9 mouse cellular contexts compared by ENCODE assay signal in genomic region chr10:116893753-116894152, GRCm38 (mm10). TPM values are rescaled to one million over a fixed set of nuclear protein-coding genes. Genes with fewer than 3 reads are reported as not detected.
A peak's percentile ranks its signal among the peaks of the same experiment; 100 is the strongest.
DNase-seq lines count a peak whose midpoint lies in the region; ATAC-seq and TF ChIP-seq lines count a peak whose summit lies in the region.
"Had no signal": no experiment of that assay in that cellular context is flagged by ENCODE, and none has a peak within 500 bp of the region (broad histone marks: within the 10 kb centered on the region; RNA-seq: fewer than 3 reads in every experiment).

No protein-coding gene starts in this region.

- no peaks in the 10 kb centered on the region for H3K36me3 ChIP-seq in embryonic facial prominence, embryonic 14.5 days (ENCODE audit: control insufficient read depth, insufficient read depth, low read length)
- no peaks in the 10 kb centered on the region for H3K36me3 ChIP-seq in forebrain, embryonic 13.5 days (ENCODE audit: poor library complexity, severe bottlenecking)
- H3K36me3 ChIP-seq: embryonic facial prominence, embryonic 13.5 days had no signal

- no peak overlapping the region for H3K27ac ChIP-seq in bone marrow macrophage, adult 2 months (ENCODE audit: insufficient read depth, low read depth, low read length)
- H3K27ac ChIP-seq in embryonic facial prominence, embryonic 14.5 days (replicated peaks; ENCODE audit: low read depth, low read length), result no peak overlapping the region
- H3K27ac ChIP-seq in forebrain, embryonic 13.5 days, result no peak overlapping the region
- H3K27ac ChIP-seq: embryonic facial prominence, embryonic 13.5 days had no signal

- H3K4me1 ChIP-seq in bone marrow macrophage, adult 2 months (ENCODE audit: control insufficient read depth, insufficient read depth, low read length), result no peaks in the 10 kb centered on the region; the same call in 1 of the 2 replicates
- no peaks in the 10 kb centered on the region; the same call in 1 of the 2 replicates for H3K4me1 ChIP-seq in embryonic facial prominence, embryonic 14.5 days (ENCODE audit: control insufficient read depth, insufficient read depth, low read length)
- no peaks in the 10 kb centered on the region for H3K4me1 ChIP-seq in forebrain, embryonic 13.5 days

- no peak overlapping the region for H3K9ac ChIP-seq in embryonic facial prominence, embryonic 14.5 days (ENCODE audit: low read depth, low read length)
- H3K9ac ChIP-seq in forebrain, embryonic 13.5 days, result no peak overlapping the region
- H3K9ac ChIP-seq: embryonic facial prominence, embryonic 13.5 days had no signal

- H3K27me3 ChIP-seq in embryonic facial prominence, embryonic 14.5 days (replicated peaks; ENCODE audit: control insufficient read depth, insufficient read depth, low read length), result no peaks in the 10 kb centered on the region
- no peaks in the 10 kb centered on the region for H3K27me3 ChIP-seq in forebrain, embryonic 13.5 days
- H3K27me3 ChIP-seq: embryonic facial prominence, embryonic 13.5 days had no signal

- H3K4me2 ChIP-seq in embryonic facial prominence, embryonic 14.5 days (ENCODE audit: low read depth, low read length), result no peak overlapping the region
- H3K4me2 ChIP-seq in forebrain, embryonic 13.5 days, result no peak overlapping the region
- H3K4me2 ChIP-seq: embryonic facial prominence, embryonic 13.5 days had no signal

- no peak overlapping the region for H3K4me3 ChIP-seq in bone marrow macrophage, adult 2 months (ENCODE audit: insufficient read depth, low read length)
- H3K4me3 ChIP-seq in embryonic facial prominence, embryonic 14.5 days (ENCODE audit: low read depth, low read length), result no peak overlapping the region
- no peak overlapping the region for H3K4me3 ChIP-seq in forebrain, embryonic 13.5 days
- H3K4me3 ChIP-seq: embryonic facial prominence, embryonic 13.5 days had no signal

- DNase-seq in left cerebral cortex, adult 11 months (ENCODE audit: low spot score), result peak; percentile 15
- no peak for DNase-seq in left cerebral cortex, postnatal 36 days (ENCODE audit: low spot score in 2 of 2)
- peak; percentile 27 for DNase-seq in ES-CJ7 (ENCODE audit: low read depth, low spot score)
- peak; percentile 43 for DNase-seq in embryonic facial prominence, embryonic 14.5 days (ENCODE audit: low spot score)
- peak; percentile 30 to 49 for DNase-seq in left cerebral cortex, postnatal 14 days (ENCODE audit: low spot score in 2 of 2)
- DNase-seq in right cerebral cortex, postnatal 4 days, result peak; percentile 14

- ATAC-seq in embryonic facial prominence, embryonic 14.5 days (ENCODE audit: low read depth), result no peak
- ATAC-seq in forebrain, embryonic 13.5 days, result no peak

- no peak for TF ChIP-seq POLR2A in bone marrow macrophage, adult 2 months (IDR thresholded peaks at IDR 0.05; ENCODE audit: borderline replicate concordance, low read depth, low read length)

- H3K9me3 ChIP-seq in embryonic facial prominence, embryonic 14.5 days (ENCODE audit: control insufficient read depth, low read length), result no peaks in the 10 kb centered on the region
- no peaks in the 10 kb centered on the region for H3K9me3 ChIP-seq in forebrain, embryonic 13.5 days (replicated peaks)
- H3K9me3 ChIP-seq: embryonic facial prominence, embryonic 13.5 days had no signal

- peak; percentile 10; the same call in 1 of the 2 replicates for TF ChIP-seq CTCF in bone marrow macrophage, adult 2 months (IDR thresholded peaks at IDR 0.05; ENCODE audit: low read depth, low read length)

- 16% methylated on average over 3 of the region's 3 CpGs for WGBS in embryonic facial prominence, embryonic 14.5 days
- WGBS in forebrain, embryonic 13.5 days, result 27% methylated on average over 3 of the region's 3 CpGs

- intact Hi-C loops in left cerebral cortex, postnatal 36 days (cut with DNase I), result loop anchor here (5.0 kb wide), 1 partner anchor 561 kb away; no protein-coding TSS in a partner anchor
- intact Hi-C loops in left cerebral cortex, postnatal 14 days (cut with DNase I), result loop anchor here (5.0 kb wide), 1 partner anchor 561 kb away; no protein-coding TSS in a partner anchor

RNA-seq across cellular contexts. Expression of gene Myrfl, which starts 3.0 kb away (rescaled TPM):
- total RNA-seq in left cerebral cortex, postnatal 36 days (2021), result under 1 TPM; 0.15 to 0.25 TPM
- polyA plus RNA-seq in bone marrow macrophage, adult 2 months (2012; ENCODE audit: insufficient read depth, insufficient read length, missing spikeins), result not detected in 2 replicates
- polyA plus RNA-seq in embryonic facial prominence, embryonic 14.5 days (2014; fragmentation: Nextera tagmentation; extraction: Ambion mirVana), result 0.26 and 0.31 TPM in 2 replicates
- under 1 TPM; 0.40 to 0.46 TPM for total RNA-seq in left cerebral cortex, postnatal 14 days (2021)
- 0.05 and 0.10 TPM in 2 replicates for polyA plus RNA-seq in forebrain, embryonic 13.5 days (2015; fragmentation: Nextera tagmentation; extraction: Ambion mirVana)

RNA-seq across cellular contexts. Expression of gene Rab3ip, which starts 56.8 kb away (rescaled TPM):
- 10 to 100 TPM; 41.7 to 50.6 TPM for total RNA-seq in left cerebral cortex, postnatal 36 days (2021)
- polyA plus RNA-seq in bone marrow macrophage, adult 2 months (2012; ENCODE audit: insufficient read depth, insufficient read length, missing spikeins), result 5.8 and 6.2 TPM in 2 replicates
- polyA plus RNA-seq in embryonic facial prominence, embryonic 14.5 days (2014; fragmentation: Nextera tagmentation; extraction: Ambion mirVana), result 28.6 and 29.9 TPM in 2 replicates
- 10 to 100 TPM; 43.8 to 47.5 TPM for total RNA-seq in left cerebral cortex, postnatal 14 days (2021)
- polyA plus RNA-seq in forebrain, embryonic 13.5 days (2015; fragmentation: Nextera tagmentation; extraction: Ambion mirVana), result 43.1 and 45.7 TPM in 2 replicates

Comparison
In these comparisons a context has a peak if more than half of its experiments do, and no peak if none do; other contexts are left out.
1. DNase-seq: peak in left cerebral cortex, adult 11 months (single experiment), ES-CJ7 (single experiment), embryonic facial prominence, embryonic 14.5 days (single experiment), left cerebral cortex, postnatal 14 days (2 of 2) and right cerebral cortex, postnatal 4 days (single experiment); none in left cerebral cortex, postnatal 36 days (0 of 2).